13 mouse cellular contexts compared by ENCODE assay signal in genomic region chr15:32537504-32537792, GRCm38 (mm10).
"Had no signal": no experiment of that assay in that cellular context is flagged by ENCODE, and none has a peak within 500 bp of the region (broad histone marks: within the 10 kb centered on the region; RNA-seq: fewer than 3 reads in every experiment).

No protein-coding gene starts in this region.

- H3K27me3 ChIP-seq: liver, embryonic 12.5 days; midbrain, embryonic 12.5 days; neural tube, embryonic 12.5 days; stomach, embryonic 15.5 days had no signal

- DNase-seq: midbrain, embryonic 14.5 days; right cerebral cortex, postnatal 14 days; thymus, adult 2 months; thymus, postnatal 25 days; thymus, postnatal 4 days had no signal

- ATAC-seq: liver, embryonic 12.5 days; midbrain, embryonic 16.5 days had no signal

- H3K4me2 ChIP-seq: liver, embryonic 12.5 days; lung, embryonic 14.5 days; midbrain, embryonic 12.5 days; neural tube, embryonic 12.5 days; stomach, embryonic 15.5 days had no signal

- H3K36me3 ChIP-seq: liver, embryonic 12.5 days; midbrain, embryonic 12.5 days; neural tube, embryonic 12.5 days; stomach, embryonic 15.5 days had no signal

- H3K9ac ChIP-seq: liver, embryonic 12.5 days; liver, embryonic 14.5 days; lung, embryonic 14.5 days; midbrain, embryonic 12.5 days; neural tube, embryonic 12.5 days; stomach, embryonic 15.5 days had no signal

- H3K4me3 ChIP-seq: liver, embryonic 12.5 days; midbrain, embryonic 12.5 days; neural tube, embryonic 12.5 days; stomach, embryonic 15.5 days had no signal

- H3K27ac ChIP-seq: liver, embryonic 12.5 days; liver, embryonic 14.5 days; midbrain, embryonic 12.5 days; neural tube, embryonic 12.5 days; stomach, embryonic 15.5 days; stomach, postnatal 0 days had no signal

- H3K9me3 ChIP-seq: liver, embryonic 12.5 days; midbrain, embryonic 12.5 days; neural tube, embryonic 12.5 days; stomach, embryonic 15.5 days had no signal

- H3K4me1 ChIP-seq: liver, embryonic 12.5 days; midbrain, embryonic 12.5 days; neural tube, embryonic 12.5 days; stomach, embryonic 15.5 days had no signal
